Mouse (Mus musculus): ENCODE data around the gene Foxe1. TPM values are rescaled to one million over a fixed set of nuclear protein-coding genes. Genes with fewer than 3 reads are reported as not detected.

The Foxe1 gene
- total and polyA plus RNA-seq, 3 experiments = 0.04 TPM; not detected in 2

- Histone ChIP-seq H3K27ac (ENCODE audit: control insufficient read depth, low read depth, low read length) (no peak overlapping the region), H3K27me3 (ENCODE audit: control insufficient read depth in 1 of 2, insufficient read depth in 2 of 2, low read length in 2 of 2) (peaks cover 5 to 6% of the 10 kb centered on the region in 2 experiments; a peak in 2 of 4 replicates), H3K4me3 (ENCODE audit: control insufficient read depth in 1 of 2, insufficient read depth in 1 of 2, low read depth in 2 of 2, low read length in 2 of 2) (no peak overlapping the region), H3K9ac (ENCODE audit: control insufficient read depth, low read depth, low read length, poor library complexity, severe bottlenecking) (no peak overlapping the region), H3K9me3 (replicated peaks; ENCODE audit: insufficient read depth, low read length) (no peaks in the 10 kb centered on the region), H3K4me1 (ENCODE audit: control insufficient read depth in 1 of 2, insufficient read depth in 2 of 2, low read length in 2 of 2) (no peaks in the 10 kb centered on the region), H3K79me2 (ENCODE audit: control insufficient read depth, insufficient read depth, low read length, poor library complexity) (no peaks in the 10 kb centered on the region), H3K36me3 (ENCODE audit: control insufficient read depth in 1 of 2, insufficient read depth in 2 of 2, low read length in 2 of 2) (no peaks in the 10 kb centered on the region)
- peak; percentile 18 for DNase-seq (ENCODE audit: low read depth, low spot score)
- TF ChIP-seq RAD21 (IDR thresholded peaks at IDR 0.05; ENCODE audit: low read depth, low read length) = peak; percentile 17; the same call in 1 of the 2 replicates
- TF ChIP-seq GABPA (IDR thresholded peaks at IDR 0.05; ENCODE audit: low read depth, low read length) = no peak
- no peak for TF ChIP-seq ZNF384 (IDR thresholded peaks at IDR 0.05; ENCODE audit: low read depth, low read length)
- TF ChIP-seq MAZ (IDR thresholded peaks at IDR 0.05; ENCODE audit: low read depth, low read length) = no peak
- TF ChIP-seq SMC3 (IDR thresholded peaks at IDR 0.05; ENCODE audit: low read depth, low read length) = 0 out of 2 replicates have a peak, but pooled peaks have one; percentile 6
- no peak for TF ChIP-seq ELF1 (IDR thresholded peaks at IDR 0.05; ENCODE audit: low read depth, low read length)
- TF ChIP-seq EP300 (IDR thresholded peaks at IDR 0.05; ENCODE audit: low read depth in 1 of 2, low read length in 2 of 2) = no peak
- TF ChIP-seq ZKSCAN1 (IDR thresholded peaks at IDR 0.05; ENCODE audit: low read depth, low read length) = no peak
- TF ChIP-seq CTCF (IDR thresholded peaks at IDR 0.05 in 2 of 3, conservative IDR thresholded peaks at IDR 0.05 in 1 of 3; ENCODE audit: control insufficient read depth in 1 of 3, insufficient read depth in 1 of 3, low read depth in 2 of 3, low read length in 3 of 3, poor library complexity in 1 of 3, severe bottlenecking in 1 of 3) = peak; percentile 38 to 50 (median 41); a peak in 5 of 6 replicates
Observed at GRCm38 (mm10) chr4:46364360-46364759, 21.0 kb downstream of the Foxe1 start.

DNA sequence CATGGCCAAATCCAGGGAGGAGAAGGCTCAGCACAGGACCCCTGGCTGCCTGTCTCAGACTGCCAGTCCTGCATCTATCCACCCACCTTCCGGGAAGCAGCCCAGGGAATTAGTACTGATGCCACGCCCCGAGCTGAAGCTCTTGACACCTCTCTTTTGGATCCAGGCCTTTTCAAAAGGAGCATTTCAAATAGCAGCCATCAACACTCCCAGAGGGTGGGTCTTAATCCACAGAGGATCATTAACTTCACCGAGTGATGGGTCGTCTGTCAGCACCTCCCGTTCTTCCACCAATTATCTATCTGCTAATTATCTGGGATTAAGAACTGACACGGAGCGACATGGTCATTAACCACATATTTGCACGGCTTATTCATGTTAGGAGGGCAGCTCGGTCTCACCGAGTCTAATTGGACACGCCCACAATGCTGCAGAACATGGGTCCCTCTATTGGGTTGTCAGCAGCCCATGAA, 24.1 kb downstream of the Foxe1 start:
- Histone ChIP-seq H3K9me3 (replicated peaks; ENCODE audit: insufficient read depth, low read length) (no peaks in the 10 kb centered on the region), H3K27me3 (ENCODE audit: control insufficient read depth in 1 of 2, insufficient read depth in 2 of 2, low read length in 2 of 2) (peaks cover 3 to 5% of the 10 kb centered on the region in 2 experiments; a peak in 2 of 4 replicates), H3K9ac (ENCODE audit: control insufficient read depth, low read depth, low read length, poor library complexity, severe bottlenecking) (no peak overlapping the region), H3K79me2 (ENCODE audit: control insufficient read depth, insufficient read depth, low read length, poor library complexity) (no peaks in the 10 kb centered on the region), H3K4me3 (ENCODE audit: control insufficient read depth in 1 of 2, insufficient read depth in 1 of 2, low read depth in 2 of 2, low read length in 2 of 2) (no peak overlapping the region), H3K27ac (ENCODE audit: control insufficient read depth, low read depth, low read length) (no peak overlapping the region), H3K4me1 (ENCODE audit: control insufficient read depth in 1 of 2, insufficient read depth in 2 of 2, low read length in 2 of 2) (no peaks in the 10 kb centered on the region), H3K36me3 (ENCODE audit: control insufficient read depth in 1 of 2, insufficient read depth in 2 of 2, low read length in 2 of 2) (no peaks in the 10 kb centered on the region)
- TF ChIP-seq SMC3 (IDR thresholded peaks at IDR 0.05; ENCODE audit: low read depth, low read length) = no peak
- no peak for TF ChIP-seq ZNF384 (IDR thresholded peaks at IDR 0.05; ENCODE audit: low read depth, low read length)
- no peak for TF ChIP-seq KAT2A (conservative IDR thresholded peaks at IDR 0.05; ENCODE audit: low read depth, low read length)
- no peak for TF ChIP-seq MEF2A (IDR thresholded peaks at IDR 0.05; ENCODE audit: extremely low read depth, insufficient replicate concordance, low read depth, low read length, poor library complexity, severe bottlenecking)
- no peak for DNase-seq (ENCODE audit: low read depth, low spot score)

DNA sequence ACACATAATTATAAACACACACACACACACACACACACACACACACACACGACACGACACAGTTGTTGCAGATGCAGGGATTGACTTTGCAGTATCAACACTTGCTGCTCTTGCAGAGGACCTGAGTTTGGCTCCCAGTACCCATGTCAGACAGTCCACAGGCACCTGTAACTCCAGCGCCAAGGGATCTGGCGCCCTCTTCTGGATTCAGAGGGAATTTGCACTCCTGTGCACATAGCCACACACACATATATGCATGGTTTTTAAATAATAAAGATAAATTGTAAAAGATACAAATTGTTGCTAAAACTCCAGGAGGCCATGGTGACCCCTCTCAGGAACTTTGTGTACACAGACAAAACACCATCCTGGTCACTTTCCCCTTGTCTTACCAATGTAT, 25.7 kb downstream of the Foxe1 start:
- H3K27ac ChIP-seq (ENCODE audit: control insufficient read depth, low read depth, low read length) = no peak overlapping the region
- H3K27me3 ChIP-seq (ENCODE audit: control insufficient read depth in 1 of 2, insufficient read depth in 2 of 2, low read length in 2 of 2) = peaks cover 2 to 5% of the 10 kb centered on the region in 2 experiments; a peak in 2 of 4 replicates
- H3K36me3 ChIP-seq (ENCODE audit: control insufficient read depth in 1 of 2, insufficient read depth in 2 of 2, low read length in 2 of 2) = no peaks in the 10 kb centered on the region
- H3K79me2 ChIP-seq (ENCODE audit: control insufficient read depth, insufficient read depth, low read length, poor library complexity) = no peaks in the 10 kb centered on the region
- no peak overlapping the region for H3K9ac ChIP-seq (ENCODE audit: control insufficient read depth, low read depth, low read length, poor library complexity, severe bottlenecking)
- H3K4me3 ChIP-seq (ENCODE audit: control insufficient read depth in 1 of 2, insufficient read depth in 1 of 2, low read depth in 2 of 2, low read length in 2 of 2) = no peak overlapping the region
- DNase-seq (ENCODE audit: low read depth, low spot score) = peak; percentile 34
- H3K9me3 ChIP-seq (replicated peaks; ENCODE audit: insufficient read depth, low read length) = no peaks in the 10 kb centered on the region
- H3K4me1 ChIP-seq (ENCODE audit: control insufficient read depth in 1 of 2, insufficient read depth in 2 of 2, low read length in 2 of 2) = no peaks in the 10 kb centered on the region
- no peak for TF ChIP-seq SIN3A (IDR thresholded peaks at IDR 0.05; ENCODE audit: low read length)
- TF ChIP-seq RAD21 (IDR thresholded peaks at IDR 0.05; ENCODE audit: low read depth, low read length) = peak; percentile 46
- TF ChIP-seq SMC3 (IDR thresholded peaks at IDR 0.05; ENCODE audit: low read depth, low read length) = peak; percentile 34
- TF ChIP-seq KAT2A (conservative IDR thresholded peaks at IDR 0.05; ENCODE audit: low read depth, low read length) = no peak
- TF ChIP-seq CTCF (IDR thresholded peaks at IDR 0.05 in 2 of 3, conservative IDR thresholded peaks at IDR 0.05 in 1 of 3; ENCODE audit: control insufficient read depth in 1 of 3, insufficient read depth in 1 of 3, low read depth in 2 of 3, low read length in 3 of 3, poor library complexity in 1 of 3, severe bottlenecking in 1 of 3) = peak; percentile 56 to 68 (median 64)
- TF ChIP-seq RCOR1 (IDR thresholded peaks at IDR 0.05; ENCODE audit: low read depth, low read length) = no peak
- 0 out of 2 replicates have a peak, but pooled peaks have one; percentile 8 for TF ChIP-seq ZC3H11A (IDR thresholded peaks at IDR 0.05; ENCODE audit: low read depth, low read length)
- TF ChIP-seq MAZ (IDR thresholded peaks at IDR 0.05; ENCODE audit: low read depth, low read length) = no peak
- TF ChIP-seq POLR2AphosphoS2 (IDR thresholded peaks at IDR 0.05; ENCODE audit: low read length) = no peak

Measured in MEL (cell line).